Mouse (Mus musculus): ENCODE measurements around the gene Ccdc184. TPM values are rescaled to one million over a fixed set of nuclear protein-coding genes. Genes with fewer than 3 reads are reported as not detected.

Ccdc184 gene
- polyA plus RNA-seq, 1 experiment from 2014 or later, result not detected

Other genes with a start within 250 kb of the Ccdc184 start
- gene Tmem106c, start 203.0 kb upstream of the Ccdc184 start, polyA plus RNA-seq (2018), result 43.3 to 54.3 TPM (median 47.9 TPM) in 3 replicates
- not detected in 3 replicates for gene Col2a1, start 162.5 kb upstream of the Ccdc184 start, polyA plus RNA-seq (2018)
- gene Pfkm, start 74.6 kb upstream of the Ccdc184 start, polyA plus RNA-seq (2018), result 4.4 to 6.7 TPM (median 5.4 TPM) in 3 replicates
- gene Senp1, start 73.4 kb upstream of the Ccdc184 start, polyA plus RNA-seq (2018), result 11.1 to 14.4 TPM (median 13.4 TPM) in 3 replicates
- 26.1 to 34.8 TPM (median 30.3 TPM) in 3 replicates for gene Asb8, start 1.5 kb upstream of the Ccdc184 start, polyA plus RNA-seq (2018)
- not detected in 3 replicates for gene Olfr288, start 28.4 kb downstream of the Ccdc184 start, polyA plus RNA-seq (2018)
- gene Gm44579, start 53.8 kb downstream of the Ccdc184 start, polyA plus RNA-seq (2018), result not detected in 3 replicates
- gene Olfr287, start 53.9 kb downstream of the Ccdc184 start, polyA plus RNA-seq (2018), result not detected in 3 replicates
- gene Olfr286, start 67.3 kb downstream of the Ccdc184 start, polyA plus RNA-seq (2018), result not detected in 3 replicates
- not detected in 3 replicates for gene H1fnt, start 90.1 kb downstream of the Ccdc184 start, polyA plus RNA-seq (2018)
- gene Zfp641, start 129.0 kb downstream of the Ccdc184 start, polyA plus RNA-seq (2018), result not detected in 3 replicates
- gene Olfr285, start 150.2 kb downstream of the Ccdc184 start, polyA plus RNA-seq (2018), result not detected in 3 replicates
- not detected in 3 replicates for gene Olfr284, start 173.8 kb downstream of the Ccdc184 start, polyA plus RNA-seq (2018)
- not detected in 3 replicates for gene Olfr283, start 213.8 kb downstream of the Ccdc184 start, polyA plus RNA-seq (2018)

Data from macrophage (primary cell).